Mouse (Mus musculus) telencephalon, adult 2 months (tissue): ENCODE measurements at regions not wholly inside any gene's neighbourhood (a gene's known extent, or its start where the extent isn't known, plus 50 kb on each side); places are given as distances from the start of the nearest gene placed in this dataset.
"Not testable (repeated sequence)": the region's sequence is repeated elsewhere in the genome, so short reads cannot be mapped to it uniquely, and the experiment has no call there.

Experiments
- DNase-seq: peaks from one replicate; pipeline ENCODE4 v3.0.0-alpha.2; 2011; ENCODE audit warnings: low read depth, low spot score

DNA sequence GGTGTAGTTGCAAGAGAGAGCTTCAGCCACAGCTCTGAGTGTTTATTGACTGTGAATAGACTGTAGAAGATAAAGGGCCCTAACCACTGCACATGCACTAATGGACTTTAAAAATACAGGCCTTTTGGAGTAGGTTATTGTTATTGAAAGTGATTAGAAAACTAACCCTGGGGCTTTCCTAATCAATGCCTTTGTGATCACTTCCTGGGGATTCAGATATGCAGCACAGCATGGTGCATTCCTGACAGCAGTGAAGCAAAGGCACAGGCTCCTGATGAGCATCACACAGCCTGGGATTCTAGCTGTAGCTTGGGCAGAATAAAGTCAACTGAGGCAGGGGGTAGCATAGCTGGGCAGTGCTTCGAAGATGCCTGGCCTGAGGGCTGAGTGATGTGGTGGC is 87.3 kb downstream of the Gm11077 start:
- no peak for DNase-seq

GRCm38 (mm10) chr6:140816831-140817230 is 87.7 kb downstream of the Gm11077 start:
- peak; percentile 10 for DNase-seq

- DNase-seq: no peak
Measured at GRCm38 (mm10) chr6:140819451-140819878, 90.4 kb downstream of the Gm11077 start.

DNA sequence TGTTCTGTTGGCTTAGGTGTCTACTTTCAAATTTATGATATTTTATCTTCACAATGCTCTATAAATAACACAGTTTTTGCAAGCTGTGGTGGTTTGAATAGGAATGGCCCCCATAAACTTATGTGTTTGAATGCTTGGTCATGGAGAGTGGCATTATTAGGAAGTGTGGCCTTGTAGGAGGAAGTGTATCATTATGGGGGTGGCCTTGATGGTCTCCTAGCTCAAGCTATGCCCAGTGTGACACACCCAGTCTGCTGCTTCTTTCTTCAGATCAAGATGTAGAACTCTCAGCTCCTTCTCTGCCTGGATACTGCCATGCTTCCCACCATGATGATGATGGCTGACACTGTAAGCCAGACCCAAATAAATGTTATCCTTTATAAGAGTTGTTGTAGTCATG is 97.4 kb downstream of the Gm11077 start:
- no peak for DNase-seq

DNA sequence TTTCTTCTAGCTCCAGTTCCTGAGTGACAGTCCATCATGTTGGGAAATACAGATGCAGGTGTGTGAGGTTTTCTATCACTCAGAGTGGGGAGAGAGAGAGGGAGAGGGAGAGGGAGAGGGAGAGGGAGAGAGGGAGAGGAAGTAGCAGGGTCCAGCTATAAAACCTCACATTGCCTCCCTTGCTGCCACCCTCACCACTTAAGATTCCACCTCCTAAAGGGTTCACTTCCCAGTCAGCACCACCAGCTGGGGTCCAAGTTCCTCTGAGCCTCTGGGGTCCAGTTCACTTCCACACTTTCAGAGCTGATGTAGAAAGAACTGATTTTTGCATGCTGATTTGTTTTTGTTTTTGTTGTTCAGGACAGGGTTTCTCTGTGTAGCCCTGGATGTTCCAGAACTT is 98.6 kb downstream of the Gm11077 start:
- no peak for DNase-seq

DNA sequence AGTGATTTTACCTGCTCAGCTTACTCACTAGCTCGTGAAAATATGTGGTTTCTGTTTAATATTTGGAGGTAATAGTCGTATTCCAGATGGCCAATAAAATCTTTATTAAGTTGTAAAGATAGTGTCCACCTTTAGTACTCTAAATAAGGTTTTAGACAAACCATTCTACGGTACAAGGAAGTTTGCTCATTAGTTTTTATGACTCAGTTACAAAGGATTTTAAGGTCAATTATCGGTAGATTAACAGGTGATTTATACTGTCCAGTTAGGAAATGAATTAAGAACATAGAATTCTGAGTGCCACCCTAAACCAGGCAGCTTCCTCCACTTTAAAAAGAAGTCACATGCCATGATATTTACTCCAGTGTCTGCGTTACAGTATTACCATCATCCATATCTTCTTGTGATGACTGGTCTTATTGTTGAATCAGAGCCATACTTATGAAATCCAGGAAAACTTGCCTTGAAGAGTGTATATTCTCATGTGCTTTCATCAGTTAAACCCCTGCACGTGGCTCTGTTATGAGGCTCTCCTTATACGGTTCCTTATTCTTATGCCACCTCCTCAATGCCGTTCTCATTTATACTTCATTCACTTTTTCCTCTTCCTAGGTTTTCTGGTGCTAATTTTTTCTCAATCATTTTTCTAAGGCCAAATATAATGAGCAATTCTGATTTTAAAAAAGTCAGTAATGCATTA is 114.4 kb downstream of the Gm11077 start:
- DNase-seq: no peak

GRCm38 (mm10) chr6:140847165-140847564 is 118.1 kb downstream of the Gm11077 start:
- no peak for DNase-seq

- peak; percentile 60 for DNase-seq
Measured at GRCm38 (mm10) chr6:140852420-140852819, 123.3 kb downstream of the Gm11077 start.

- no peak for DNase-seq
Measured at GRCm38 (mm10) chr6:140853508-140853907, 124.4 kb downstream of the Gm11077 start.

GRCm38 (mm10) chr6:140854691-140855090 is 125.6 kb downstream of the Gm11077 start:
- no peak for DNase-seq

DNA sequence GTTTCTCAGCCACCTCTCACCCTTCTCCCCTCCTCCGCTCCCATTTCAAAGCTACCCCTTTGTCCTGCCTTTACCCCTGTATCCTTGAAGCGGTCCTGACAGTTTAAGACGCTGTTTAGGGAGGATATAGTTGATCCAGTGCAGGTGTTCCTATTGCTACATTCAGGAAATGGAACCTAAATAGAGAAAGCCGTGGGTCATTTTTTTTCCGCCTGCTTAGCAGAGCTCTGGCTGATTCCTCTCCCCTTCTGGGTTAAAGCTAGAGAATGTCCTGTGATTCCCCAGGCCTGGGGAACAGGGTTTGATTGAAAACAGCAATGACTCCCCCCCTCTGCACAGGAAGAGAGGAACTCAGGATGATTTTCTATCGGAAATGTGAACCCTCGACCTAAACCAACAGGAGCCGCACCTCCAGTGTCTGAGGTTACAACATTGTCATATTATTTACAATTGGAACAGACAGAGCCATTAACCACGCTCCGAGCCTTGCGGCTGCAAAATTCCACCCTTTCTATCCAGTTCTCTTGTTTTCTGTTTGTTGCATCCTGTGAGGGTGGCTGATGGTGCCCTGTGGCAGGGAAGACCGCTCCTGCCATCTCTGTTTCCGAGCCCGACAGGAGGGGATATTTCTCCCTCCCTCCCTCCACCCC is 127.5 kb downstream of the Gm11077 start:
- DNase-seq: no peak

- DNase-seq: peak; percentile 79
Measured at GRCm38 (mm10) chr6:140857118-140857746, 128.1 kb downstream of the Gm11077 start.

- not testable (repeated sequence) for DNase-seq
Measured at GRCm38 (mm10) chr6:140869523-140869922, 140.4 kb downstream of the Gm11077 start.

DNA sequence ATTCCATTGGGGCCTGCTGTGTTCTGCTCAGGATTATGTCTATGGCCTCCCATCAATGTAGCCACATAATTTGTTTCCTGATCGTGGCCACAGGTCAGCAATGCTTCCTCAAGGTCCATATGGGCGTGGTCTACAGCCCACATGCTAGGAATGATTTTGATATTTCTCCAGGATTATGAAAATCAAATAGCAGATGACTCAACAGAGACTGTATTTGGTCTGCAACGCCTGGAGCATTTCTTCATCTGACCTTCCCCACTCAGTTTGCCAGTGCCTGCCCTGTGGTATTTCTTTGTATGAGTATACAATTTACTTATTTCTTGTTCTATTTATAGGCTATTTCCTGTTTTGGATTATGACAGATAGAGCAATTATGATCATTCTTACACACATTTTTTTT is 145.7 kb downstream of the Gm11077 start:
- DNase-seq: no peak

DNA sequence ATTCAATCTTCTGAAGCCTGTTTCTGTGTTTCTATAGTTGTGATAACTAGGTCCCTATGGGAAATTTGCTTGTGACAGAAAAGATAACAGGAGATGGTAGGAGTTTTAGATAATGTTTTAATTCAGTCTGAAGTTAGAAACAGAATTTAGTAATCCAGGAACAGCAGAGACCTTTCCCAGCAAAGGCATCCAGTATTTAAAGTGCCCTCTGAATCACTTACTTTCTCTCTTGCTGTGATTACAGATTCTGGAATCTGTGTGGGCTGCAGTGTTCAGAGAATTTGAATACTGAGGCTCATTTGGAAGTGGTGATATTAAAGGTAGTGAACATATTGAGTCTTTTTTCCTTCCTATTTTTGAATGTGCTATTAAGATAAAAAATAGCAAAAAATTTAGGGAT is 154.6 kb downstream of the Gm11077 start:
- DNase-seq: no peak

DNA sequence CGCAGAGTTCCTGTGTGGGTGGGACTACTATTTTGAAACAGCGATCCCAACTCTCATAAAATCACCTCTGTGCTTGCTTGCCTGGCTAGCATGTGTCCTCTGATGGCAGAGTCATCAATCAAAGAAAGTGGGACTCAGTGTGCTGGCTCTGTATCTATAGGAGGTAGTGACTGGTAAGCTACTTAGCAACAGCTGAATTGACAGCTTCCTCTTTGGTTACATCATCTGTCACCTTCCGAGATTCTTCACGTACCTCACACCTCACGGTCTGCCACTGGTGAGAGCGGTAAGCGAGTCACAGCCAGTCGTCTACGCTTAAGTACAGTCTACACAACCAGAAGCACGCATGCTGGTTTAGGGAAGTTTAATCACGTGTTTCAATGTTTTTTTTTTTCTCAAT is 159.5 kb downstream of the Gm11077 start:
- no peak for DNase-seq

DNA sequence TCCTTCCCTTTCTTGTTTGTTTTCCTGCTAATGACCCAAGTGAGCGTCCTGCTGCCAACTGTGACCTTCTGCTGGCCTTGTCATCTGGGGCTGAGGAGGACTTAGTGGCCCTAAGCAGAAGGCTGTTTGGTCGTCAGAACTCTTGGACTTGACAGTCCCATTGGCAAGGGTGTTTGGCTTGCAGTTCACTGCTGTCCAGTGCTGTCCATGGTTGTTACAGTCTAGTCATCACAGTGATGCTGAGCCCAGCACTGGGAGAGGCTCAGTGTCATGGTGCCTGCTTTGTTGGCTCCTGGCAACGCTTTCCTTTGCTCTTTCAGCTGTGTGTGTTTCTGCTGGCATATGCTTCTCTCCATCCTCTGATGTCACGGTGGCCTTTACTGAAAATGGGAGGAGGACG is 161.0 kb downstream of the Gm11077 start:
- no peak for DNase-seq

- no peak for DNase-seq
Measured at GRCm38 (mm10) chr6:140890591-140890990, 161.5 kb downstream of the Gm11077 start.

GRCm38 (mm10) chr6:140894467-140894866 is 165.4 kb downstream of the Gm11077 start:
- DNase-seq: no peak

GRCm38 (mm10) chr6:140895441-140895840 is 166.4 kb downstream of the Gm11077 start:
- no peak for DNase-seq

GRCm38 (mm10) chr6:140897111-140897510 is 168.0 kb downstream of the Gm11077 start:
- DNase-seq: no peak

- peak; percentile 13 for DNase-seq
Measured at GRCm38 (mm10) chr6:140924319-140924981, 195.4 kb downstream of the Gm11077 start.
